8 mouse cellular contexts compared by ENCODE assay signal in genomic region chr6:120111984-120112803, GRCm38 (mm10). TPM values are rescaled to one million over a fixed set of nuclear protein-coding genes. Genes with fewer than 3 reads are reported as not detected.
DNase-seq lines count a peak whose midpoint lies in the region; ATAC-seq and TF ChIP-seq lines count a peak whose summit lies in the region.

No protein-coding gene starts in this region.

- peaks cover 51% of the 10 kb centered on the region for H3K4me1 ChIP-seq in forebrain, embryonic 10.5 days
- peaks cover 46% of the 10 kb centered on the region for H3K4me1 ChIP-seq in heart, postnatal 0 days (ENCODE audit: control insufficient read depth, insufficient read depth)
- peaks cover 36% of the 10 kb centered on the region for H3K4me1 ChIP-seq in lung, embryonic 16.5 days (replicated peaks; ENCODE audit: control insufficient read depth, insufficient read depth, low read length)
- peaks cover 32% of the 10 kb centered on the region for H3K4me1 ChIP-seq in olfactory bulb, adult 2 months (ENCODE audit: control insufficient read depth, insufficient read depth, low read length)
- peaks cover 21% of the 10 kb centered on the region for H3K4me1 ChIP-seq in thymus, adult 2 months (replicated peaks; ENCODE audit: control insufficient read depth, insufficient read depth, low read length)

- peak overlapping the region; percentile 89 for H3K27ac ChIP-seq in forebrain, embryonic 10.5 days
- peak overlapping the region; percentile 92 for H3K27ac ChIP-seq in heart, postnatal 0 days (ENCODE audit: low read depth)
- peak overlapping the region; percentile 92 for H3K27ac ChIP-seq in lung, embryonic 16.5 days (ENCODE audit: low read length)
- peak overlapping the region; percentile 82 for H3K27ac ChIP-seq in olfactory bulb, adult 2 months (ENCODE audit: insufficient read depth, low read depth, low read length)
- peak overlapping the region; percentile 92 for H3K27ac ChIP-seq in thymus, adult 2 months (ENCODE audit: control insufficient read depth, insufficient read depth, low read length)

- ATAC-seq in heart, postnatal 0 days (ENCODE audit: insufficient read depth, low read depth), result peak; percentile 86
- ATAC-seq in lung, embryonic 16.5 days (ENCODE audit: low read depth), result peak; percentile 95

- no peak for TF ChIP-seq CTCF in heart, postnatal 0 days (IDR thresholded peaks at IDR 0.05; ENCODE audit: low read depth)
- no peak for TF ChIP-seq CTCF in olfactory bulb, adult 2 months (IDR thresholded peaks at IDR 0.05; ENCODE audit: insufficient read depth, low read depth, low read length)
- no peak for TF ChIP-seq CTCF in thymus, adult 2 months (IDR thresholded peaks at IDR 0.05; ENCODE audit: borderline replicate concordance, control insufficient read depth, extremely low read depth, insufficient read depth, low read length, poor library complexity)

- 6% methylated on average over 21 of the region's 22 CpGs for WGBS in forebrain, embryonic 10.5 days
- WGBS in heart, postnatal 0 days, result 5% methylated on average over 21 of the region's 22 CpGs
- WGBS in lung, embryonic 16.5 days, result 5% methylated on average over 20 of the region's 22 CpGs
- 11% methylated on average over 21 of the region's 22 CpGs for WGBS in olfactory bulb, adult 2 months
- 12% methylated on average over 21 of the region's 22 CpGs for WGBS in thymus, adult 2 months

- no peaks in the 10 kb centered on the region for H3K27me3 ChIP-seq in forebrain, embryonic 10.5 days (ENCODE audit: poor library complexity, severe bottlenecking)
- no peaks in the 10 kb centered on the region for H3K27me3 ChIP-seq in heart, postnatal 0 days (ENCODE audit: control insufficient read depth, insufficient read depth, low read length)
- no peaks in the 10 kb centered on the region for H3K27me3 ChIP-seq in lung, embryonic 16.5 days (ENCODE audit: control insufficient read depth, insufficient read depth, low read depth, low read length)
- no peaks in the 10 kb centered on the region for H3K27me3 ChIP-seq in thymus, adult 2 months (ENCODE audit: control insufficient read depth, insufficient read depth, low read length)

- H3K9me3 ChIP-seq in forebrain, embryonic 10.5 days, result no peaks in the 10 kb centered on the region
- H3K9me3 ChIP-seq in heart, postnatal 0 days (replicated peaks; ENCODE audit: control insufficient read depth, low read length), result no peaks in the 10 kb centered on the region
- no peaks in the 10 kb centered on the region for H3K9me3 ChIP-seq in lung, embryonic 16.5 days (ENCODE audit: control insufficient read depth, low read length)

- H3K36me3 ChIP-seq in forebrain, embryonic 10.5 days (replicated peaks), result no peaks in the 10 kb centered on the region
- no peaks in the 10 kb centered on the region for H3K36me3 ChIP-seq in heart, postnatal 0 days (replicated peaks; ENCODE audit: control insufficient read depth, insufficient read depth, low read length)
- no peaks in the 10 kb centered on the region for H3K36me3 ChIP-seq in lung, embryonic 16.5 days (ENCODE audit: control insufficient read depth, insufficient read depth, low read length)
- H3K36me3 ChIP-seq in thymus, adult 2 months (ENCODE audit: control insufficient read depth, insufficient read depth, low read length), result no peaks in the 10 kb centered on the region

- TF ChIP-seq EP300 in heart, postnatal 0 days (IDR thresholded peaks at IDR 0.05; ENCODE audit: low read depth), result no peak

- H3K9ac ChIP-seq in heart, postnatal 0 days (replicated peaks; ENCODE audit: low read depth, low read length), result 0 out of 2 replicates have a peak overlapping the region, but pooled peaks have one; percentile 18
- peak overlapping the region; percentile 58 for H3K9ac ChIP-seq in lung, embryonic 16.5 days (ENCODE audit: low read length)

- H3K4me3 ChIP-seq in forebrain, embryonic 10.5 days, result peak overlapping the region; percentile 42
- peak overlapping the region; percentile 6; the same call in 1 of the 2 replicates for H3K4me3 ChIP-seq in heart, postnatal 0 days (ENCODE audit: low read depth, low read length)
- H3K4me3 ChIP-seq in lung, embryonic 16.5 days (ENCODE audit: low read length), result peak overlapping the region; percentile 33
- H3K4me3 ChIP-seq in olfactory bulb, adult 2 months (ENCODE audit: insufficient read depth, low read depth, low read length), result no peak overlapping the region
- H3K4me3 ChIP-seq in thymus, adult 2 months (ENCODE audit: control insufficient read depth, insufficient read depth, low read length), result peak overlapping the region; percentile 10

- TF ChIP-seq POLR2A in olfactory bulb, adult 2 months (IDR thresholded peaks at IDR 0.05; ENCODE audit: insufficient read depth, low read depth, low read length), result peak; percentile 30
- TF ChIP-seq POLR2A in thymus, adult 2 months (IDR thresholded peaks at IDR 0.05; ENCODE audit: control insufficient read depth, extremely low read depth, insufficient read depth, low read length, poor library complexity), result no peak

- peak; percentile 86 for DNase-seq in CD4-positive, CD25-positive, alpha-beta regulatory T cell, adult 2 months (ENCODE audit: low read depth, low spot score)
- peak; percentile 77 for DNase-seq in adrenal gland, postnatal 25 days
- peak; percentile 78 for DNase-seq in forebrain, embryonic 10.5 days (ENCODE audit: extremely low spot score, low spot score)
- DNase-seq in heart, postnatal 0 days (ENCODE audit: low spot score), result peak; percentile 91
- peak; percentile 73 to 85 for DNase-seq in kidney, postnatal 25 days
- DNase-seq in thymus, adult 2 months, result peak; percentile 76

- H3K4me2 ChIP-seq in heart, postnatal 0 days (ENCODE audit: low read depth, low read length), result peak overlapping the region; percentile 42
- H3K4me2 ChIP-seq in lung, embryonic 16.5 days (ENCODE audit: low read depth, low read length), result peak overlapping the region; percentile 59

RNA-seq across cellular contexts. Expression of gene Ninj2, which starts 19.0 kb away (rescaled TPM):
- not detected in 2 replicates for total RNA-seq in adrenal gland, postnatal 25 days (2021)
- not detected in 2 replicates for polyA plus RNA-seq in forebrain, embryonic 10.5 days (2016; fragmentation: Nextera tagmentation; extraction: Ambion mirVana)
- 27.4 TPM in 1 of 2 replicates, not detected in the other for total RNA-seq in heart, postnatal 0 days (2014; rRNA removed; ENCODE audit: low replicate concordance)
- polyA plus RNA-seq in heart, postnatal 0 days (2015; fragmentation: Nextera tagmentation; extraction: Ambion mirVana), result not detected in 2 replicates
- polyA plus RNA-seq in lung, embryonic 16.5 days (2015; fragmentation: Nextera tagmentation; extraction: Ambion mirVana), result 0.54 and 0.63 TPM in 2 replicates
- not detected in 2 replicates for polyA plus RNA-seq in olfactory bulb, adult 2 months (2012; ENCODE audit: insufficient read depth, insufficient read length, low replicate concordance, missing spikeins)
- polyA plus RNA-seq in thymus, adult 2 months (2012; rRNA removed), result 0.26 and 0.33 TPM in 2 replicates
